Mouse (Mus musculus) stomach, embryonic 15.5 days (tissue): Measurements from ENCODE around the gene Zfp683. TPM values are rescaled to one million over a fixed set of nuclear protein-coding genes. Genes with fewer than 3 reads are reported as not detected.

ENCODE experiments used
- ATAC-seq: fragments of 200-750 bp; cut with Nextera tagmentation; 2 replicates; pipeline ENCODE4 v1.8.0; 2017; ENCODE audit warnings: low read depth, moderate number of reproducible peaks, moderate TSS enrichment; ENCODE audit not compliant: insufficient read depth, low FRiP score
- H3K27ac ChIP-seq: fragments of 300-500 bp; sonication (generic); 2 replicates; pipeline ENCODE4 v1.5.1; 2015; ENCODE audit warnings: mild to moderate bottlenecking, inconsistent platforms
- H3K27me3 ChIP-seq: fragments of 300-500 bp; sonication (generic); replicated peaks from 2 replicates; pipeline ENCODE4 v1.6.1; 2015; ENCODE audit warnings: inconsistent platforms
- H3K36me3 ChIP-seq: fragments of 300-500 bp; sonication (generic); 2 replicates; pipeline ENCODE4 v1.6.1; 2015; ENCODE audit warnings: inconsistent platforms
- H3K4me1 ChIP-seq: fragments of 300-500 bp; sonication (generic); 2 replicates; pipeline ENCODE4 v1.6.1; 2015; ENCODE audit warnings: inconsistent platforms
- H3K4me2 ChIP-seq: fragments of 300-500 bp; sonication (generic); 2 replicates; pipeline ENCODE4 v1.6.1; 2015; ENCODE audit warnings: mild to moderate bottlenecking, inconsistent platforms
- H3K4me3 ChIP-seq: fragments of 300-500 bp; sonication (generic); replicated peaks from 2 replicates; pipeline ENCODE4 v1.5.1; 2015; ENCODE audit warnings: inconsistent platforms
- H3K9ac ChIP-seq: fragments of 300-500 bp; sonication (generic); 2 replicates; pipeline ENCODE4 v1.6.1; 2015; ENCODE audit warnings: inconsistent platforms
- H3K9me3 ChIP-seq: fragments of 300-500 bp; sonication (generic); 2 replicates; pipeline ENCODE4 v1.6.1; 2016; ENCODE audit warnings: inconsistent platforms
- WGBS: fragments of 180-500 bp; shearing (Covaris S2); methylation state at CpG from one replicate; pipeline ENCODE4 v1.1.7; 2015; 5-methylcytosine and 5-hydroxymethylcytosine counted together
- polyA plus RNA-seq: library from polyadenylated mRNA; unstranded; fragments of >200 nt; fragmentation: Nextera tagmentation; extraction: Ambion mirVana; gene quantifications from 2 replicates; pipeline ENCODE4 v1.2.1, GENCODE M21; 2015

Gene Zfp683
- polyA plus RNA-seq, 1 experiment from 2014 or later: not detected

GRCm38 (mm10) chr4:134018779-134019145 is 34.9 kb upstream of the Zfp683 start, which contains the start of gene Lin28a:
TSS of gene Lin28a (minus strand) at chr4:134018841.
- ATAC-seq: no peak
- no peaks in the 10 kb centered on the region for H3K36me3 ChIP-seq
- H3K9ac ChIP-seq: no peak within 1 kb of the TSS
- no peak within 1 kb of the TSS for H3K4me3 ChIP-seq
- peak within 1 kb of the TSS; percentile 41 for H3K4me2 ChIP-seq
- peaks cover 40% of the 10 kb centered on the region for H3K27me3 ChIP-seq
- 2% methylated on average over 9 of the region's 9 CpGs for WGBS
- H3K9me3 ChIP-seq: no peaks in the 10 kb centered on the region
- H3K4me1 ChIP-seq: peaks cover 23% of the 10 kb centered on the region
- no peak within 1 kb of the TSS for H3K27ac ChIP-seq

GRCm38 (mm10) chr4:134019210-134019609 is 34.4 kb upstream of the Zfp683 start:
- H3K27ac ChIP-seq: no peak overlapping the region
- H3K9me3 ChIP-seq: no peaks in the 10 kb centered on the region
- no peak overlapping the region for H3K4me2 ChIP-seq
- no peak overlapping the region for H3K9ac ChIP-seq
- peaks cover 40% of the 10 kb centered on the region for H3K27me3 ChIP-seq
- H3K4me3 ChIP-seq: no peak overlapping the region
- H3K4me1 ChIP-seq: peaks cover 23% of the 10 kb centered on the region
- no peaks in the 10 kb centered on the region for H3K36me3 ChIP-seq
- ATAC-seq: no peak
- under 1% methylated on average over 7 of the region's 10 CpGs for WGBS

- Histone ChIP-seq H3K4me3 (no peak overlapping the region), H3K4me2 (no peak overlapping the region), H3K9ac (no peak overlapping the region), H3K9me3 (no peaks in the 10 kb centered on the region), H3K27ac (no peak overlapping the region), H3K36me3 (no peaks in the 10 kb centered on the region), H3K4me1 (peaks cover 23% of the 10 kb centered on the region), H3K27me3 (peaks cover 40% of the 10 kb centered on the region)
- ATAC-seq: no peak
- WGBS: 3% methylated on average over 16 of the region's 16 CpGs
Observed at GRCm38 (mm10) chr4:134019641-134020351, 33.8 kb upstream of the Zfp683 start.

- Histone ChIP-seq H3K4me3 (no peak overlapping the region), H3K9me3 (no peaks in the 10 kb centered on the region), H3K27ac (no peak overlapping the region), H3K9ac (no peak overlapping the region), H3K4me2 (no peak overlapping the region), H3K4me1 (peaks cover 23% of the 10 kb centered on the region), H3K36me3 (no peaks in the 10 kb centered on the region), H3K27me3 (peaks cover 40% of the 10 kb centered on the region)
- ATAC-seq: no peak
- WGBS: 6% methylated on average over 11 of the region's 11 CpGs
Observed at GRCm38 (mm10) chr4:134020621-134021020, 33.0 kb upstream of the Zfp683 start.

GRCm38 (mm10) chr4:134025802-134026201 is 27.8 kb upstream of the Zfp683 start:
- H3K4me2 ChIP-seq: no peak overlapping the region
- H3K27ac ChIP-seq: no peak overlapping the region
- no peaks in the 10 kb centered on the region for H3K9me3 ChIP-seq
- WGBS: 53% methylated on average over 9 of the region's 9 CpGs
- no peak for ATAC-seq
- H3K36me3 ChIP-seq: no peaks in the 10 kb centered on the region
- H3K27me3 ChIP-seq: no peaks in the 10 kb centered on the region
- H3K4me1 ChIP-seq: no peaks in the 10 kb centered on the region
- no peak overlapping the region for H3K4me3 ChIP-seq
- no peak overlapping the region for H3K9ac ChIP-seq

GRCm38 (mm10) chr4:134035953-134036352 is 17.7 kb upstream of the Zfp683 start:
- Histone ChIP-seq H3K4me3 (no peak overlapping the region), H3K4me2 (no peak overlapping the region), H3K27me3 (no peaks in the 10 kb centered on the region), H3K36me3 (no peaks in the 10 kb centered on the region), H3K9ac (no peak overlapping the region), H3K4me1 (no peaks in the 10 kb centered on the region), H3K9me3 (no peaks in the 10 kb centered on the region), H3K27ac (no peak overlapping the region)
- WGBS: 3% methylated on average over 16 of the region's 16 CpGs
- ATAC-seq: peak; percentile 14; the same call in 1 of the 2 replicates

- H3K27ac ChIP-seq: no peak overlapping the region
- WGBS: 40% methylated on average over 9 of the region's 9 CpGs
- H3K4me2 ChIP-seq: no peak overlapping the region
- no peaks in the 10 kb centered on the region for H3K4me1 ChIP-seq
- H3K4me3 ChIP-seq: no peak overlapping the region
- H3K9me3 ChIP-seq: no peaks in the 10 kb centered on the region
- H3K9ac ChIP-seq: no peak overlapping the region
- peak; percentile 31; the same call in 1 of the 2 replicates for ATAC-seq
- H3K36me3 ChIP-seq: no peaks in the 10 kb centered on the region
- H3K27me3 ChIP-seq: no peaks in the 10 kb centered on the region
Observed at GRCm38 (mm10) chr4:134041317-134042123, 12.1 kb upstream of the Zfp683 start.

GRCm38 (mm10) chr4:134043041-134043440 is 10.6 kb upstream of the Zfp683 start:
- Histone ChIP-seq H3K4me2 (no peak overlapping the region), H3K9ac (no peak overlapping the region), H3K27me3 (no peaks in the 10 kb centered on the region), H3K9me3 (no peaks in the 10 kb centered on the region), H3K27ac (no peak overlapping the region), H3K36me3 (no peaks in the 10 kb centered on the region), H3K4me3 (no peak overlapping the region), H3K4me1 (no peaks in the 10 kb centered on the region)
- no peak for ATAC-seq
- 68% methylated on average over 2 of the region's 2 CpGs for WGBS

GRCm38 (mm10) chr4:134047648-134048047 is 6.0 kb upstream of the Zfp683 start:
- no peaks in the 10 kb centered on the region for H3K9me3 ChIP-seq
- no peaks in the 10 kb centered on the region for H3K36me3 ChIP-seq
- H3K4me3 ChIP-seq: no peak overlapping the region
- H3K9ac ChIP-seq: no peak overlapping the region
- 0 out of 2 replicates have a peak, but pooled peaks cover 3% of the 10 kb centered on the region for H3K4me1 ChIP-seq
- 59% methylated on average over 5 of the region's 5 CpGs for WGBS
- no peak overlapping the region for H3K4me2 ChIP-seq
- H3K27me3 ChIP-seq: no peaks in the 10 kb centered on the region
- no peak overlapping the region for H3K27ac ChIP-seq
- no peak for ATAC-seq

- Histone ChIP-seq H3K4me2 (no peak overlapping the region), H3K4me1 (0 out of 2 replicates have a peak, but pooled peaks cover 5% of the 10 kb centered on the region), H3K9me3 (no peaks in the 10 kb centered on the region), H3K4me3 (no peak overlapping the region), H3K9ac (no peak overlapping the region), H3K27ac (no peak overlapping the region), H3K36me3 (no peaks in the 10 kb centered on the region), H3K27me3 (no peaks in the 10 kb centered on the region)
- no peak for ATAC-seq
- 74% methylated on average over 5 of the region's 5 CpGs for WGBS
Observed at GRCm38 (mm10) chr4:134051912-134052311, 1.7 kb upstream of the Zfp683 start.

GRCm38 (mm10) chr4:134052560-134052959 is 1.1 kb upstream of the Zfp683 start:
- Histone ChIP-seq H3K9me3 (no peaks in the 10 kb centered on the region), H3K36me3 (no peaks in the 10 kb centered on the region), H3K9ac (no peak overlapping the region), H3K27ac (no peak overlapping the region), H3K4me3 (no peak overlapping the region), H3K27me3 (no peaks in the 10 kb centered on the region), H3K4me1 (0 out of 2 replicates have a peak, but pooled peaks cover 5% of the 10 kb centered on the region), H3K4me2 (no peak overlapping the region)
- no peak for ATAC-seq
- WGBS: 11% methylated on average over 8 of the region's 8 CpGs

GRCm38 (mm10) chr4:134058166-134058715 is 4.6 kb downstream of the Zfp683 start:
- Histone ChIP-seq H3K27ac (no peak overlapping the region), H3K9ac (no peak overlapping the region), H3K4me1 (peaks cover 4% of the 10 kb centered on the region; the same call in 1 of the 2 replicates), H3K36me3 (no peaks in the 10 kb centered on the region), H3K4me2 (peak overlapping the region; percentile 35), H3K9me3 (no peaks in the 10 kb centered on the region), H3K4me3 (0 out of 2 replicates have a peak overlapping the region, but pooled peaks have one; percentile 5), H3K27me3 (peaks cover 5% of the 10 kb centered on the region; the same call in 1 of the 2 replicates)
- no peak for ATAC-seq
- WGBS: 26% methylated on average over 14 of the region's 14 CpGs
